Mouse (Mus musculus) heart, postnatal 4 days (tissue): ENCODE results near the gene Sirt3. TPM values are rescaled to one million over a fixed set of nuclear protein-coding genes. Genes with fewer than 3 reads are reported as not detected.

ENCODE experiments used
- total RNA-seq, 2 experiments: library from RNA; stranded (reverse); gene quantifications; 2 replicates each; pipeline ENCODE4 v1.2.3; 2021

Sirt3 gene
- total RNA-seq, 2 experiments from 2014 or later, result 45.1 to 49.1 TPM

Other genes starting within 250 kb of the Sirt3 start
- not detected for gene Olfr53, start 235.9 kb downstream of the Sirt3 start, total RNA-seq
- gene Olfr539, start 222.4 kb downstream of the Sirt3 start, total RNA-seq, result not detected
- not detected for gene Olfr45, start 200.4 kb downstream of the Sirt3 start, total RNA-seq
- not detected for gene Olfr541, start 185.0 kb downstream of the Sirt3 start, total RNA-seq
- under 1 TPM in 1 of 2 experiments, not detected in 1; 0.24 TPM for gene Cyp2e1, start 118.6 kb downstream of the Sirt3 start, total RNA-seq
- gene Syce1, start 94.5 kb downstream of the Sirt3 start, total RNA-seq, result under 1 TPM; 0.18 to 0.24 TPM
- gene Zfp941, start 60.1 kb downstream of the Sirt3 start, total RNA-seq, result under 1 TPM; 0.76 to 0.97 TPM
- gene Urah, start 47.3 kb downstream of the Sirt3 start, total RNA-seq, result not detected
- gene Scgb1c1, start 36.8 kb downstream of the Sirt3 start, total RNA-seq, result 10 to 100 TPM in 1 of 2 experiments, 1 to 10 TPM in 1; 9.7 to 10.6 TPM
- gene Odf3, start 34.5 kb downstream of the Sirt3 start, total RNA-seq, result not detected
- gene Gm45785, start 26.0 kb downstream of the Sirt3 start, total RNA-seq, result under 1 TPM in 1 of 2 experiments, not detected in 1; 0.29 TPM
- gene Ric8a, start 25.4 kb downstream of the Sirt3 start, total RNA-seq, result 10 to 100 TPM; 25.2 to 32.3 TPM
- 10 to 100 TPM; 13.5 to 15.9 TPM for gene Bet1l, start 24.7 kb downstream of the Sirt3 start, total RNA-seq
- 100 to 1,000 TPM; 119 to 120 TPM for gene Psmd13, start 341 bp downstream of the Sirt3 start, total RNA-seq
- gene Cox8b, start 18.1 kb upstream of the Sirt3 start, total RNA-seq, result 1,000 to 10,000 TPM; 1,034 to 1,156 TPM
- gene Nlrp6, start 38.6 kb upstream of the Sirt3 start, total RNA-seq, result not detected
- 1 to 10 TPM; 8.4 to 8.7 TPM for gene Pgghg, start 59.1 kb upstream of the Sirt3 start, total RNA-seq
- 1 to 10 TPM in 1 of 2 experiments, under 1 TPM in 1; 0.72 to 1.4 TPM for gene Ifitm5, start 68.0 kb upstream of the Sirt3 start, total RNA-seq
- gene Gm45717, start 73.6 kb upstream of the Sirt3 start, total RNA-seq, result not detected
- 100 to 1,000 TPM; 178 to 182 TPM for gene Ifitm2, start 73.7 kb upstream of the Sirt3 start, total RNA-seq
- gene Ifitm1, start 84.9 kb upstream of the Sirt3 start, total RNA-seq, result 1 to 10 TPM; 2.6 to 3.0 TPM
- gene Ifitm3, start 128.5 kb upstream of the Sirt3 start, total RNA-seq, result 10 to 100 TPM; 79.3 to 83.8 TPM
- under 1 TPM in 1 of 2 experiments, not detected in 1; 0.56 TPM for gene Ifitm6, start 135.6 kb upstream of the Sirt3 start, total RNA-seq
- not detected for gene Gm17387, start 146.8 kb upstream of the Sirt3 start, total RNA-seq
- gene B4galnt4, start 178.8 kb upstream of the Sirt3 start, total RNA-seq, result under 1 TPM; 0.26 to 0.54 TPM
- gene Pkp3, start 195.9 kb upstream of the Sirt3 start, total RNA-seq, result under 1 TPM in 1 of 2 experiments, not detected in 1; 0.23 TPM
- 1 to 10 TPM; 3.3 to 4.3 TPM for gene Sigirr, start 218.3 kb upstream of the Sirt3 start, total RNA-seq
- gene Ano9, start 235.5 kb upstream of the Sirt3 start, total RNA-seq, result under 1 TPM in 1 of 2 experiments, not detected in 1; 0.20 TPM
- gene Ptdss2, start 240.1 kb upstream of the Sirt3 start, total RNA-seq, result 10 to 100 TPM; 40.2 to 42.5 TPM